Mouse (Mus musculus) liver, postnatal 0 days (tissue): ENCODE measurements around the gene Foxn3.

ENCODE experiments used
- CTCF ChIP-seq: sonication (generic); IDR thresholded peaks from 2 replicates; pipeline ENCODE4 v1.5.1; 2016; ENCODE audit warnings: antibody characterized with exemption, low read depth
- EP300 ChIP-seq: IDR thresholded peaks from 2 replicates; pipeline ENCODE4 v1.6.1; 2016; ENCODE audit warnings: antibody characterized with exemption, low read depth, mild to moderate bottlenecking

DNA sequence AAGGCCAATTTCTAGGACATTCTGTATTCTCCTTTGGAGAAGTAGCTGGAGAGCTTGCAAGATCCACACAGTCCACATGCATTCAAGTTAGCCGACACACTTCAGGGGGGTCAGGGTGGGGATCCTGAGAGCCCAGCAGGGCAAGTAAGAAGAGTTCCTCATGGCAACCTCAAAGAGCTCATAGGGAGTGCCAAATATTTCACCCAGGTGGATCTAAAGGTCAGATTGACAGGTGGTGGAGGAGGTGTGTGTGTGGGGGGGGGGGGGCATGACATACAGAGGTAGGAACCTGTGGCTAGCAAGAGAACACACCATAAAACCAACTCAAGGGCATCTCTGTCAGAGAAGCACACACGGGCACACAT, 144.0 kb downstream of the Foxn3 start:
- TF ChIP-seq CTCF (no peak), EP300 (no peak)
